Mouse (Mus musculus): ENCODE data around the gene Olfr1410.

The Olfr1410 gene

GRCm38 (mm10) chr1:92641514-92642272 is 36.1 kb downstream of the Olfr1410 start, which contains the start of gene Cops9:
TSS of gene Cops9 (minus strand) at chr1:92641985.
- DNase-seq (ENCODE audit: low read depth): peak; percentile 96

- DNase-seq (ENCODE audit: low read depth): no peak
These were observed 38.1 kb downstream of the Olfr1410 start for GRCm38 (mm10) chr1:92643691-92644090.

GRCm38 (mm10) chr1:92644916-92645315 is 39.3 kb downstream of the Olfr1410 start:
- DNase-seq (ENCODE audit: low read depth): no peak

- DNase-seq (ENCODE audit: low read depth): no peak
These were observed 40.5 kb downstream of the Olfr1410 start for GRCm38 (mm10) chr1:92646111-92646510.

- no peak for DNase-seq (ENCODE audit: low read depth)
These were observed 41.0 kb downstream of the Olfr1410 start for GRCm38 (mm10) chr1:92646601-92647000.

GRCm38 (mm10) chr1:92647026-92647425 is 41.4 kb downstream of the Olfr1410 start:
- no peak for DNase-seq (ENCODE audit: low read depth)

- DNase-seq (ENCODE audit: low read depth): peak; percentile 93
These were observed 42.2 kb downstream of the Olfr1410 start for GRCm38 (mm10) chr1:92647752-92648151.

- no peak for DNase-seq (ENCODE audit: low read depth)
These were observed 42.6 kb downstream of the Olfr1410 start for GRCm38 (mm10) chr1:92648197-92648596.

- peak; percentile 95 for DNase-seq (ENCODE audit: low read depth)
These were observed 43.1 kb downstream of the Olfr1410 start, which contains the start of gene Otos for GRCm38 (mm10) chr1:92648673-92649072. TSS of gene Otos (minus strand) at chr1:92648841.

GRCm38 (mm10) chr1:92651467-92651866 is 45.9 kb downstream of the Olfr1410 start:
- no peak for DNase-seq (ENCODE audit: low read depth)

GRCm38 (mm10) chr1:92653179-92653578 is 47.6 kb downstream of the Olfr1410 start:
- no peak for DNase-seq (ENCODE audit: low read depth)

GRCm38 (mm10) chr1:92654676-92655075 is 49.1 kb downstream of the Olfr1410 start:
- peak; percentile 59 for DNase-seq (ENCODE audit: low read depth)

- no peak for DNase-seq (ENCODE audit: low read depth)
These were observed 51.6 kb downstream of the Olfr1410 start for GRCm38 (mm10) chr1:92657025-92657820.

GRCm38 (mm10) chr1:92659392-92659791 is 53.8 kb downstream of the Olfr1410 start:
- no peak for DNase-seq (ENCODE audit: low read depth)

All from NIH3T3 (cell line).